Mouse (Mus musculus): ENCODE data around the gene Il16. TPM values are rescaled to one million over a fixed set of nuclear protein-coding genes. Genes with fewer than 3 reads are reported as not detected.
"Not testable (repeated sequence)": the region's sequence is repeated elsewhere in the genome, so short reads cannot be mapped to it uniquely, and the experiment has no call there.

Gene Il16
- total RNA-seq, 2 experiments from 2014 or later = 1.4 to 1.8 TPM

DNA sequence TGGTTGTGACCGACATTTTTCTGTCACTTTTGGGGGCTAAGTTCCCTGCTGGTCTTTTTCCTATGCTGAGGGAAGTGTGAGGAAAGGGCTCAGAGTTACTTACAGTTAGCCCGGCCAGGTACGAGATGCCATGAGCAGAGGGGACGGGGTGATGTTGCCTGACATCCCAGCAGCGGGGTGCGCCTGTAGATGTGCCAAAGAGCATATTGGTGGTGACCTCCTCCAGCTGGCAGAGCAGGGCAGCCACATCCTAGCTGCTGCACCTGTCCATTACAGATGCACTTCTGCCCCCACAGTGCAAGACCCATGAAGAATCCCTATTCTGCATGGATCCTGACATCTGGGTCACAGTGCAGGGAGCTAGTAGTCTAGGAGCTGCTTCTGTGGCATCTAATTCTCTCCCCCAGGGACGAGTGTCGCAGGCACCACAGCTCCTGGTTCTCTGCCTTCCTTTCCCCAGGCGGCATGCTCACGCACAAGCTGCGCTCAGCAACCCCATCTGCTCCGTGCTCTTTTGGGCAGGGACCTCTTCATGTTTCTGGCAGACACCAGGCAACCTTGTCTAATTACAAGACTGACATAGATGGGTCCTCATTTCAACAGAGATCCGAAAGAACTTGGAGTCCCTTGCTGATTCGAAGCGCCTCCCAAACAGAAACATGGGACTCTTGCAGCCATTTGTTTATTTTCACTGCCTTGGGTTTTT lies 13.4 kb downstream of the Il16 start:
- TF ChIP-seq CTCF (IDR thresholded peaks at IDR 0.05) = no peak
- intact Hi-C loops (cut with DNase I) = no loop called here
- H3K4me3 ChIP-seq = no peak overlapping the region
- DNase-seq = no peak
- no peak overlapping the region for H3K27ac ChIP-seq

DNA sequence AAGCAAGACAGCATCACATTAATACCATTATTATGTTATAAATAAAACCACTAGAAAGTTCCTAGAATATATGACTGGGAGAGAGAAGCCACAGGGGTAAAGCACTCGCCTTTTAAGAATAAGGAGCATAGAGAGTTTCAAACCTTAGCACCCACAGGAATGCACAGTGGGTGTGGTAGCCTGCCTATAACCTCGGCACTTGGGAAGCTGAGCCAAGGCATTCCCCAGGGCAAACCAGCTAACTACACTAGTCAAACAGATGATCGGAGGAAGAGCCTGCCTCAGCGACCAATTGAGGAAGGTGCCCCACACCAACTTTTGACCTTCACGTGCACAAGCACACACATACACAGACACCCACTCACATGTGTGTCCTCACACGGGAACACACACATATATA lies 14.2 kb downstream of the Il16 start:
- no peak for DNase-seq
- TF ChIP-seq CTCF (IDR thresholded peaks at IDR 0.05) = no peak
- Histone ChIP-seq H3K4me3 (no peak overlapping the region), H3K27ac (no peak overlapping the region)
- intact Hi-C loops (cut with DNase I) = no loop called here

DNA sequence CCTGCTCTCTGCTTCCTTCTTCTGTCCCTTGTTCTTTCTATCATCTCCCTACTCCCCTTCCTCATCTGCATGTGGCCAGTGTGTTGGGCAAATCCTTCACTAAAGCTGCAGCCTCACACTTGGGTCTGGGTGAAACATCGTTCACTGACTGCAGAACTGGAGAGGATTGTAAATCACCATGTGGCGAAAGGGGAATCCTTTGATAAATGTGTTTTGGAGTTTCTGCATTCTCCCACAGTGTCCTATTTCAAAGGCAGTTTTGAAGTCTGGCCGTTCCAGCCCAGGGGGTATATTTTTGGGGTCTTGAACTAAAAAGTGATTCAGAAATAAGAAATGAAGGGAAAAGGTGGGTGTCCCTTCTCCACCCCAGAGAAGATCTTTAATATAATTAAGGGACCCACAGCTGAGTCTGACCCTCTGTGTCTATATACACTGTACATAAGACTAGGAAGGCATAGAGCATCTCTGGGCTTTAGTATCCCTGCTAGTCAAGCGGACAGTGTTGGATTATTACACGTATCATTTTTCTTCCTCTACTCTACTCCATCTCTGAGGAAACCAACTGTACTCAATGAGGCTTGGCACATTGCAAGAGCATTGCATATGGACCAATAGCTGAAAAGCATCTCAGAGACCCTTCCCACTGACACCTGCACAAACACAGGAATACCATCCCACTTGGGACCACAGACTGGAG lies 18.4 kb downstream of the Il16 start:
- no peak for TF ChIP-seq CTCF (IDR thresholded peaks at IDR 0.05)
- DNase-seq = no peak
- Histone ChIP-seq H3K27ac (no peak overlapping the region), H3K4me3 (no peak overlapping the region)
- intact Hi-C loops (cut with DNase I) = no loop called here

DNA sequence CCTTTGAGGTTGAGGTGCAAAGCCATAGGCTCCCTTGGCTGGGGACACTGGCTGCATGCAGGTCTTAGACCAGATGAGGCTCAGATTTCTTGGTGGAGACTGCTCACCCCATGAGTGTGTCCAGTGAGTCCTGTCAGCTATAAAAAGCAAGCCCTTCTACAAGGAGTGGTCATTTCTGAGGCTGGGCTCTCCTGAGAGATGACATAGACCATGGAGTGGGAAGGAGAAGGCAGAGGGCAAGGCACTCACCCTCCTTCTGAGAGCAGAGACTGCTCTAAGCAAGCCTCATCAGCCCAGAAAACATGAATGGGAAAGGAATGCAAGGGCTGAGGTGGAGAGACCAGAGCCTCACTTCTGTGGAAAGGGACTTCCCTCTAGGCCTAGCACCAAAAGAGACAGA lies 19.7 kb downstream of the Il16 start:
- TF ChIP-seq CTCF (IDR thresholded peaks at IDR 0.05) = no peak
- H3K27ac ChIP-seq = peak overlapping the region; percentile 28; the same call in 1 of the 2 replicates
- H3K4me3 ChIP-seq = no peak overlapping the region
- intact Hi-C loops (cut with DNase I) = no loop called here
- DNase-seq = no peak

DNA sequence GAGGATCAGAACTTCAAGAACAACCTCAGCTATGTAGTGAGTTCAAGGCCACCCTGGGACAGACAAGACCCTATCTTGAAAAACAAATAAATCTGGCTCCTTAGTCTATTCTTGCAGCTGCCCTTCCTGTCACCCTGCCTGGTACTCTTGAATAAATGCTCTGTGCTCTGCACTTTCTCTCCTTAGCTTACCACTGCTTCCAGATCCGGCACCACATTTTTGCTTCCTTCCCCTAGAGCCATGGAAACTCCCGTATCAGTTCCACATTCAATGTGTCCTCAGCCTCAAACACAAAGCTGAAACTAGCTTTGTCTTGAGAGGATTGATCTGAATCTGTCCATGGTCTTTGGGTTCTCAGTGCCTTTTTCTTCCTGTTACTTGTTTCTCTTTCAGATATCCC lies 21.0 kb downstream of the Il16 start:
- peak overlapping the region; percentile 21 for H3K27ac ChIP-seq
- TF ChIP-seq CTCF (IDR thresholded peaks at IDR 0.05) = no peak
- H3K4me3 ChIP-seq = no peak overlapping the region
- intact Hi-C loops (cut with DNase I) = no loop called here
- DNase-seq = no peak

DNA sequence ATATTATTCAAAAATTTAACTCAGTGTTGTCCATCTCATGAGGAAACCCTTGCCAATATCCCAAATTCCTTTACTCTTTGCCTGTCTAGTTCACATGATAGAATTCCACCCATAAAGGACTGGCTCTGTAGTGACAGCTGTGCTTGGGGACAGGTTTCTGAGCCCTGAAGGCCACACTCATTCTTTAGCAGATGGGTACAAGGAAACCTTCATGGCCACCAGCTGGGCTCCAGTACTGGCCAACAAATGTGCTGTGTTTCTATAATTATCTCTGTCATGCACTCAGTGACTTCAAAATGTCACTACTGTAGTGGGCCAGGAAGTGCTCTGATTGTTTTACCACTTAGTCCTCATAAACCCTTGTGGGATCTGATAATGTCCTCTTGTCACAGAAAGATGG lies 21.6 kb downstream of the Il16 start:
- H3K4me3 ChIP-seq = no peak overlapping the region
- peak overlapping the region; percentile 21; the same call in 1 of the 2 replicates for H3K27ac ChIP-seq
- no peak for TF ChIP-seq CTCF (IDR thresholded peaks at IDR 0.05)
- no peak for DNase-seq
- intact Hi-C loops (cut with DNase I) = no loop called here

DNA sequence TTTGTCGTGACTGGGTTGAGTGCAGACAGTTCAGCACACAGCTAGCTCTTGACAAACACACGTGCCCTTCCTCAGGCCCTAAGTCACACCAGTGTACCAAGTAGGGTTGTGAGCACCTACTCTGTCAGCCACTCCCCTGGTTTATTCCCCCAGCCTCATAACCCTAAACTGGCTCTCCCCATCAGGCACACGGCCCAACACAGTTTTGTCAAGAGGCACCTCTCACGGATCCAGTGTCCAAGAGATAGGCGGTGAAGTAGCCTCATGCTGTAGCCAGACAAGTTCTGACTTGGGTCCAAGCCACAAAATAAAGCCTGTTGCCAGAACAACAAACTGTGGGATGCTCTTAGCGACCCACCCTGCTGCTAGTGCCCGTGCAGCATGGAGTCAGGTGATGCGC lies 22.3 kb downstream of the Il16 start:
- Histone ChIP-seq H3K4me3 (no peak overlapping the region), H3K27ac (0 out of 2 replicates have a peak overlapping the region, but pooled peaks have one; percentile 6)
- intact Hi-C loops (cut with DNase I) = no loop called here
- DNase-seq = no peak
- TF ChIP-seq CTCF (IDR thresholded peaks at IDR 0.05) = no peak

DNA sequence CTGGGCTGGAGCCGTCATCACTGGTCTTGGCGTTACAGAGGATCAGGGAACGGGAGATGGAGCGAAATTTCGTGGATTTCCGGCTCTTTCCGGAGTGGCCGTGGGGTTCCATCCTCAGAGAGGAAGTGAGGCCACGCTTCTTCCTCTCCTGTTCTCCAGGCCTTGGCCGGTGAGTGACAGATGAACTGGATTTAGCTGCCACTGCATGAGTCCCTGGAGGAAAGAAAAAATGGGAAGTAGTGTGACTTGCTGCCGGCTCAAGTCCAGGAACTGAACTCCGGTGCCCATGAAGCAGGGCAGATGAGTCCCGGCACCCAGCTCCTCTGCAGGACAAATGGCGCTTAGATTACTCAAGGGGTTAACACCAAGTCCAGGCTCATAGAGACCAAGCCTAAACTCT lies 23.0 kb downstream of the Il16 start:
- intact Hi-C loops (cut with DNase I) = no loop called here
- no peak for DNase-seq

DNA sequence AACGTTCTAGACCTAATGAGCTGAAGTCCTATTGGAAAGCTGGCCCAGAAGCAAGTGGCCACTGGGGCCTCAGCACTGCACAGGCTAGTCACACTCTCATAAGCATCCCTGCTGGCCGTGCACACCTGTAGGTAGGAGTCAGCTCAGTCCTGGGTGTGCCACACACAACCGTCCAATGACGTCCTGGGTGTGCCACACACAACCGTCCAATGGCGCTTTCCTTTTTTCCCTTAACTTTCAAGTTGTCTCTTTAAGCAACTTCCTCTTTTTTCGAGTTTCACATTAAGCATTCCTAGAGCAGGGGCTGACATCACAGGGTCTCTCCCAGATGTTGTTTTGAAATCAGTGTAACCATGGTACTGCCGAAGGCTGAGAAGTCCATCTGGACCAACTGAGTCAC lies 25.3 kb downstream of the Il16 start:
- intact Hi-C loops (cut with DNase I) = no loop called here
- H3K27ac ChIP-seq = 0 out of 2 replicates have a peak overlapping the region, but pooled peaks have one; percentile 17
- TF ChIP-seq CTCF (IDR thresholded peaks at IDR 0.05) = no peak
- no peak for DNase-seq
- H3K4me3 ChIP-seq = peak overlapping the region; percentile 26

More for the DNA sequence above, 23.0 kb downstream of the Il16 start:
- peak overlapping the region; percentile 42 for H3K4me3 ChIP-seq
- 0 out of 2 replicates have a peak overlapping the region, but pooled peaks have one; percentile 6 for H3K27ac ChIP-seq
- TF ChIP-seq CTCF (IDR thresholded peaks at IDR 0.05) = no peak

DNA sequence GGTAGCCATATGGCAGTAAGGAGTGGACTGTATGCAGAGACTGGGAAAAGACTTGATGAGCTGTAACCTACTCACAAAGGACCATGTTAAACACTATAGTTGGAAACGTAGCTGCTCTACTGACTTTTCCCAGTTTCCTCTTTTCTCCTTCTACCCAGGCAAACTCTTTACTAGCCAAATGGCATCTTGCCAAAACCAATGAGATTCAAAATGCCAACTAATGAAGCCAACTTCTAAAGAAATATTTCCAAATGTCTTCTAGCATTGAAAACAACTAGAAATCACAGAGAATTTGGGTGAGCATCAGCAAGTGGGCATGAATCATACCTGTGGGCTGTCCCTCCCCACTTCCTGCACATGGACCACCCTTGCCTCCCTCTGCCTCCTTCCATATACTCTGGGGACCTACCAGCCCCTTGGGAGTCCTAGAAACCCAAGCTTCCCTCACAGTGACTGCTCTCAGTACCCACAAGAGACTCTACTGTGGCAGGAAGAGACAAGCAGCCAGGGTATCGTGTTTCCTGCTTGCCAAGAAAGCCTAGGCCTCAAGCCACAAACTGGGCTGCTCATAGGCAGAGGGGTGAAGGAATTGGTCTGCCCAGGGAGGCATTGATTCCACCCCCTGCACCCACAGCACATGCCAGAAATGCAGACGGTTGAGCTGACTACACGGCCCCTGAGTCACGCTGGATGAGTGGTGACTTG lies 28.4 kb downstream of the Il16 start:
- intact Hi-C loops (cut with DNase I) = no loop called here

DNA sequence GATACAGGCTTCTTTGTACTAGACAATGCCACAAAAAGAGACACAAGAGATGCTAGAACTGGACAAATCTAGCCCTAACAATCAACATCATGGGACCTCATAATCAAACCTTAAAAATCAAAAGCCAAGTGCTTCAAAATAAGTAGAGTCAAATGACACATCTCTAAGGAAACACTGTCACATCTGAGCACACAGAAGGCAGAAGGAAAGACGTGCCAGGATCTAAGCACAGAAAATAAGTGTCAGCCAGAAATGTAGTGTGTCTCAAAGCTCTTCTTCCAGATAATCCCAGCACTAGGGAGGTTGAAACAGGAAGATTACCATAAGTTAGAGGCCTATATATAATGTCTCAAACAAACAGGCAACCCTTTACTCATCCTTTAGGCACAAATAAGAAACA lies 31.9 kb downstream of the Il16 start:
- intact Hi-C loops (cut with DNase I) = no loop called here
- no peak for TF ChIP-seq CTCF (IDR thresholded peaks at IDR 0.05)
- no peak for DNase-seq

More for the DNA sequence above, 28.4 kb downstream of the Il16 start:
- Histone ChIP-seq H3K4me3 (no peak overlapping the region), H3K27ac (no peak overlapping the region)
- DNase-seq = peak; percentile 36
- TF ChIP-seq CTCF (IDR thresholded peaks at IDR 0.05) = no peak

DNA sequence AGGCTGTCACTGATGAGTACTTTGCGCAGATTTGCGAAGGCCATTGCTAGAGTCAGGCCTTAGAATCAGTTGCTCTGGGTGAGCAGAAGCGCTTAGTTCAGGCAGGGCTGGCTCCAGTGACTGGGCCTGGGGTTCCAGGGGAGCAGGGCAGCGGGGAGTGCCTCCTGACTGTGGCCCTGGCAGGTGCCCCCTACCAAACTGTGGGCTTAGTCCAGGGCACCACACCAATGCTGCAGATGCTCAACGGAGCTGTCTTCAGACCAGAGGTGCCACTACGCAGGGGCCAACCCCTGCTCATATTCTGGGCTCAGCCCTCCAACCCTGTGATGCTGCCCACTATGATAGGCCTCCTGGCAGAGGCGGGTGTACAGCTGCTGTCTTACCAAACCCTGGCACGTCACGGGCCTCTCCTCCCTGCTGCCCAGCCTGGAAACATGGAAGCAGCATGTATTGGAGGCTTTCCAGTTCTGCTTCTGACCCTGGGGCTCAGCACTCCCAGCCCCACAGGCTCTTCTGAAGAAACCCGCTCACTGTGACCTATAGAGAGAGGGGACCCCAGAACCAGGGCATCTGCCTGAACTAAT lies 33.8 kb downstream of the Il16 start:
- intact Hi-C loops (cut with DNase I); H3K27ac ChIP-seq; H3K4me3 ChIP-seq; DNase-seq: not testable (repeated sequence)

More for the DNA sequence above, 31.9 kb downstream of the Il16 start:
- no peak overlapping the region for H3K4me3 ChIP-seq
- no peak overlapping the region for H3K27ac ChIP-seq
